Mouse (Mus musculus) lung, postnatal 0 days (tissue): ENCODE results near the gene 1700019D03Rik.

Experiments used
- CTCF ChIP-seq: IDR thresholded peaks from 2 replicates; pipeline ENCODE4 v1.5.1; 2016; ENCODE audit warnings: antibody characterized with exemption, mild to moderate bottlenecking
- EP300 ChIP-seq: IDR thresholded peaks from 2 replicates; pipeline ENCODE4 v1.6.1; 2016; ENCODE audit warnings: antibody characterized with exemption, mild to moderate bottlenecking, control low read depth

- TF ChIP-seq CTCF (no peak), EP300 (no peak)
Measured at GRCm38 (mm10) chr1:52952143-52952542, 67.8 kb downstream of the 1700019D03Rik start.
